Mouse (Mus musculus) adrenal gland, postnatal 36 days (tissue): ENCODE measurements around the gene Gm20532. TPM values are rescaled to one million over a fixed set of nuclear protein-coding genes. Genes with fewer than 3 reads are reported as not detected.

Experiments
- DNase-seq, 2 experiments: peaks; one replicate each; pipeline ENCODE4 v3.0.0; 2021; ENCODE audit warnings: mixed read lengths in 1 of 2
- total RNA-seq, 2 experiments: library from RNA; stranded (reverse); gene quantifications; 2 replicates each; pipeline ENCODE4 v1.2.3; 2021

The Gm20532 gene
- total RNA-seq, 2 experiments from 2014 or later = not detected

GRCm38 (mm10) chr2:26573807-26574206 lies 12.6 kb upstream of the Gm20532 start:
- DNase-seq = no peak

- DNase-seq = no peak
Observed at GRCm38 (mm10) chr2:26574862-26575261, 11.6 kb upstream of the Gm20532 start.

DNA sequence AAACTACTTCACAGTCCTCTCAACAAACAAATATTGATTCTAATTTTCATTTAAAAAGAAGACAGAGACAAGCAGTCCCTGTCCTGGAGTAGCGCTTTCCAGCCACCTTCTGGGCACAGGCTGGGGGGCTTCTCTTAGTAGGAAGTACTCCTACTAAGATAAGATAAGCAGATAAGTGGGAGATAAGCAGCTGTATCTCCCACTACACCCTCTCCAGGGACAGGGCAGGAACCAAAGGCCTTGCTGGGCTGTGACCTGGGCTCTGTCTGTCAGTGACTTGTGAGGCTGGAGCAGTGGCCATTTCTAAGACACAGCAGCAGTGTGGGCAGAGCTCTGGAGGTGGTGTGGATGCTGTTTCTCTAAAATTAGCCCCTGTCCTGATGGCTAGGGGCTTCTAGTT lies 11.1 kb upstream of the Gm20532 start:
- DNase-seq = no peak

DNA sequence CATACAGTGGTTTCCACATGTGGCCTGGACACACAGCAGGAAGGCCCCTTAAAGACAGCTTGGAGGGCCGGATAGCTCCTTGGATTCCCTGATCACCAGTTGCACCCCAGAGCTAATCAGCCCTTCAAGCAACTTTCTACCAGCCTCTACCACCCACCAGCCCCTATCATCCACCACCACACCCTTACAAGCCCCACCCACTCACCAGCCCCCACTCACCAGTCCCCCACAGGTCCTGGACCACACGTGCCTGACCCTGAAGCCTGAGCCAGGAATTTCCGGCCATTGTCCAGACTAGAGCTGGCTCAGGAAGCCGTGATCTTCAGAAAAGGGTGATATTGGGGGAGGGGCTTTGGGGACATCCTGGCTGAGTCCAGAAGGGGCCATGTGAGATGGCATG lies 10.6 kb upstream of the Gm20532 start:
- peak; percentile 65 to 79 for DNase-seq

DNA sequence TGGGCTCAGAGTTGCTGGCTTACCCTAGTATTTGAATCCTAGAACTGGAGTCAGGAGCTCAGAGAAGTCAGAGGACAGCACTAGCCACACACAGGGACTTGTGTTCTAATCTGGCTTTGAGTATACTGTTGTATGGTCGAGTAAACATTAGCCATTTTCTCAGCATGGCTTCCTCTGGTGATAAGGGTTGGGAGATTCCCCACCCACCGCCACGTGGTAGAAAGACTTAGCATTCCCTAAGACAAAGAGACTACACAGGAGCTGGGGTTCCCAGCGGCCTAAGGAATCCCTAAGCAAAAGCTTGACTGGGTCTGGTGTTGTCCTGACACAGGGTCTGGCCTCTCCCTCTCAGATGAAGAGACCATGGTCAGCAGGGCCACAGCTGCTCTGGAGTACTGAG lies 10.0 kb upstream of the Gm20532 start:
- no peak for DNase-seq

GRCm38 (mm10) chr2:26578369-26578768 lies 8.1 kb upstream of the Gm20532 start:
- peak; percentile 57 to 68 for DNase-seq

GRCm38 (mm10) chr2:26579714-26580113 lies 6.7 kb upstream of the Gm20532 start, which contains the start of gene Egfl7:
Gene Egfl7, plus strand, starts transcription at chr2:26580014.
- DNase-seq = no peak

GRCm38 (mm10) chr2:26580751-26581150 lies 5.7 kb upstream of the Gm20532 start:
- DNase-seq = peak in 1 of 2 experiments; percentile 37

DNA sequence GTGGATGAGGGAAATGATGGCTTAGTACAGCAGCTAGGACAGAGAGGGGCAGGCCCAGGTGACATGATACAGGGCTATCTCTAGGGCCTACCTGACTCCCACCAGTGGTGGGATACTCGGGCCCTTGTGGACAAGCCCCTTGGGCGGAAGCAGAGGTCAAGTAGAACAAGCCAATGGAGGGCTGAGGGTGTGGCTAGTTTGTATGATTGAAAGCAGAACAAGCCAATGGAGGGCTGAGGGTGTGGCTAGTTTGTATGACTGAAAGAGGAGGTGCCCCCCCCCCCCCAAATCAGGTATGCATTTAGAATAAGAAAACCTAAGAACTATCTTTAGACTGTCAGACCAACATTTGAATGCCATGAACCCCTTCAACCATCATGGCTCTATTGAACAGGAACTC lies 4.2 kb upstream of the Gm20532 start:
- DNase-seq = no peak

DNA sequence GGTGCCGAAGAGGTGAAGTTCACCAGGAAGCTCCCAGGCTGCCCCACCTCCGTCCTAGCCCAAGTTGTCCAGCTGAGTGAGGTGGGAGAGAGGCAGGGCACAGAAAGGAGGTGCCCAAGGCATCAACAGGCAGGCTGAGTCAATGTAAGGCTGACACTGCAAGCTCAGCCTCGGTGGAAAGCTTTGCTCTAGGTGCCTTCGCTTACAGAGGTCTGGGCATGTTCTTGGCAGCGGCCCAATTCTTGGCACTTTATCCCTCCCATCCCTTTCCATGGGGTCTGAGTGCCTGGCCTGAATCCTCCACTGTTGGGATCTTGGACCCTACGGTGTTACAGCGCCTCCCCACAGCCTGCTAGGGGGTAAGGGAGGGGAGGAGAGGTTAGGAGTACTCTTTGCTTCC lies 3.7 kb upstream of the Gm20532 start:
- DNase-seq = no peak

DNA sequence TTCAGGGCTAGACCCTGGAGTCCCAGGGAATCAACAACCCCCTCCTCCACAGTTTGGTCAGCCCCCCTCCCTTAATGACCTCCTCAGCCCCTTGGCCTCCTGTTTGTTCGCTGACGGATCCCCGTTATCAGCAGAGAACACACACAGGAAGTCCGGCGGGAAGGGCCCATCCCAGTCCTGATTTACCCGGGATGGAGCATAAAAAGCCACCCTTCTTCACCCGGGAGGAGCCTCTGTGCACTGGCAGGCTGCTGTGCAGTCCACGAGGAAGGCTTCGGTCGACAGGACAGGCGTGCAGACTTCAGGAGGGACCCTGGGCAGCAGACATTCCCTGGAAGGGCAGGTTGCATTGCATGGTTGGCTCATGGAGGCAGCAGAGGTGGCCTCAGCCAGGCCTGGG lies 2.8 kb upstream of the Gm20532 start:
- peak; percentile 67 to 80 for DNase-seq

- DNase-seq = no peak
Observed at GRCm38 (mm10) chr2:26585713-26586112, 726 bp upstream of the Gm20532 start.

GRCm38 (mm10) chr2:26587044-26587405 lies 586 bp downstream of the Gm20532 start:
- DNase-seq = no peak

DNA sequence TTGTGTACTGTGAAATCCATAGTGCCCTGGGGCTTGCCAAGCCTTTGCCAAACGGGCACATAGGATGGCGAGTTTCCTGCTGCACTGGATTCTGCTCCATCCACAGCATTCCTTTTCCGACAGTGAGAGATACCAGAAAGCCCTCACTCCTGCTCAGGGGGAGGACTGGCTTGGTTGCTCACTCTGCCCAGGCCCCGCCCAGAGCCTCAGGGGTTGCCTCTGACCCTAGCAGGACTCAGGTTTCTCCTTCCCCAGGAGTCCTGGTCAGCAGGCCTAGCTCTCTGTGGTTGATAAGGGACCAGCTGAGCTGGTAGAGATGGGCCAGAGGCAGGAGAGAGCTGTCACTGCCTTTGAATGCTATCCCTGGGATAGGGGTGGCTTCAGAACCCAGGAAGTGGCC lies 2.1 kb downstream of the Gm20532 start:
- no peak for DNase-seq

DNA sequence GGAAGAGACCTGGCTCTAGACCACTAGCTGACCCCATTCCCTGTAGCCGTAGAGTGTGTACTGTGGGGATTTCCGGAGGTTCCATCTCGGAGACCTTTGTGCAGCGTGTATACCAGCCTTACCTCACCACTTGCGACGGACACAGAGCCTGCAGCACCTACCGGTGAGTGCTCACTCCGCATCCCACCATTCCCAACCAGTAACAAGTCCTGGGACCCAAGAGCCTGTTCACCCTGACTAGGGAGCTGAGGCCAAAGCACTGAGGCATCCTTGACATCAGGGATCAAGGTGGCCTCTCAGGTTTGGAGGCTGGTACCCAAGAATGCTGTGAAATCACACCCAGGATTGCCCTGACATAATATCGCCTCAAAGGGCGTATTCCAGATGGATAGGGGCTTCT lies 2.8 kb downstream of the Gm20532 start:
- no peak for DNase-seq

DNA sequence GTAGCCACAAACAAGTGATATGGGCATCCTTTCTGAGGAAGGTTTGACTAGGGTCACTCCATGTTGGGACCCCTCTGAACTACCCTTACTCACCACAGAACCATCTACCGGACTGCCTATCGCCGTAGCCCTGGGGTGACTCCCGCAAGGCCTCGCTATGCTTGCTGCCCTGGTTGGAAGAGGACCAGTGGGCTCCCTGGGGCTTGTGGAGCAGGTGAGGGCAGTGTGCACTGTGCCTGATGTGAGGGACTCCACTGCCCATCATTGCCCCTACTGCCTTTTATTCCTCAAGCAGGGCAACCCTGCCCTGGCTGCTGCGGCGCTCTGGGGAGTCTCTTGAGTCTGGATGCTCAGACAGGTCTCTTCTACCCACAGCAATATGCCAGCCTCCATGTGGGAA lies 3.8 kb downstream of the Gm20532 start:
- no peak for DNase-seq

- no peak for DNase-seq
Observed at GRCm38 (mm10) chr2:26590962-26591361, 4.5 kb downstream of the Gm20532 start.

- DNase-seq = no peak
Observed at GRCm38 (mm10) chr2:26591416-26591815, 5.0 kb downstream of the Gm20532 start.

DNA sequence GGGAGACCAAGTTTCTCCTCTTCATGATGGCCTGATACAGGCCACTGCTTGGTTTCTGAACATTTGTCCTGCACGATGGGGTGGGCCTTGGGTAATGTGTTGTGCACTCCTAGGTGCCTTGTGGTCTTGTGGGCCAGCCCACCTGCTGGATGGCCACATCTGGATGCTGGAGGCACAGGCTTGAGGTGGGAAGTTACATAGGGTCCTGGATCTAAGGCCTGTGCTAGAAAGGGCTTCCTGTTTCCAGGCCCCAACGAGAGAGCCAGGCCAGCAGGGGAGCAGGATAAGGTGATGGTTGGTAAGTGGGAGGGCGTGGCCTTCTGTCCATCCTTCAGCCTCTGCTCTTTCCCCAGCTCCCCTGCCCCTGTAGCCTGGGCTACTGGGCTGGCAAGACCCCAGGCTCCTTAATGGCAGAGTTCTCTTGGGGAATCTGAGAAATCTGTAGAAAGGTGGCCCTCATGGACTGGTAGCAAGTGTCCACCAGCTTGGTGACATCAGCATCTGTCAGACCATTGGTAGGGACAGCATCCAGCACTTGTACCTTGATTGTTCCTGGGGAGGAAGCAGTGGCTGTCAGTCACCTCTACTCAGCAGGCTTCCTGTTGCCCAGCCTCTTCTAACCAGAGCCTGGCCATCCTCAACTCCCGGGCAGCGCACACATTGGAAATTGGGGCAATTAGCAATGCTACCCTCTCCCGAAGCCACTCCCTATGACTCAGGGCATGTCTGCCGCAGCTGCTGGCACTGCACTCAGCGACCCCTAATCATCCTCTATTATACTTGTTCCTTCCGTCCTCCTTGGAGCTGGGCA lies 7.0 kb downstream of the Gm20532 start:
- no peak for DNase-seq

DNA sequence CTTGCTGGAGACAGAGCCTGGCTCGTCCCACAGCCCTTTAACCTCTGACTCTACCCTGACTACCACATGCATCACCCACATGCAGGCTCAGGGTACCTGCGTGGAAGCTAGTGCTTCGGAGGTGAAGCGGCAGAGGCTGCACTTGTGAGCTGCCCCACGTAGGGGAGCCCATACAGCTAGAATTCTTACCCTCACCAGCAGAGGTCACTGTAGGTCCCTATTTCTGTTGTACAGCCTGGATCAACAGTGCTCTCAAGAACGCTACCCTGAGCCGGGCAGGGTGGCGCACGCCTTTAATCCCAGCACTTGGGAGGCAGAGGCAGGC lies 7.5 kb downstream of the Gm20532 start:
- DNase-seq = peak; percentile 55 to 77

DNA sequence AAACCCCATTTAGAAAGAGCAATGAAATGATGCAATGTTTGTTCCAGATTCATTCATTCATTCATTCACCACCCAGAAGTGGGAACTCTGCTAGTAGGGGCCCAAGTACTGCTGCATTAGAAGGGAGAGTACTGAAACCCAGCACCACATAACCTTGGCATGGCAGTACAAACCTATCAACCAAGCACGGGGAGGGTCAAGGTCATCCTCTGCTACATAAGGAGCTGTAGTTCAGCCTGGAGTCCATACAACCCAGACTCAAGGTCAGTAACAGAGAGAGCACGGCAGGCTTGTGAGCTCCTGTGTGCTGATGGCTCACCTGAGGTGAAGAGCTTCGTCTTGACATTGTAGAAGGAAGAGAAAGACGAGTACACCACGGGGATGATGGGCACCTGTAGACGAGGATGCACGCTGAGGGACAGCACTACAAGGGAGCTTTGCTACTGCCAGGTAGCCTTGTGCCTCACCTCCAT lies 8.1 kb downstream of the Gm20532 start:
- no peak for DNase-seq

GRCm38 (mm10) chr2:26594934-26595724 lies 8.7 kb downstream of the Gm20532 start:
- no peak for DNase-seq

DNA sequence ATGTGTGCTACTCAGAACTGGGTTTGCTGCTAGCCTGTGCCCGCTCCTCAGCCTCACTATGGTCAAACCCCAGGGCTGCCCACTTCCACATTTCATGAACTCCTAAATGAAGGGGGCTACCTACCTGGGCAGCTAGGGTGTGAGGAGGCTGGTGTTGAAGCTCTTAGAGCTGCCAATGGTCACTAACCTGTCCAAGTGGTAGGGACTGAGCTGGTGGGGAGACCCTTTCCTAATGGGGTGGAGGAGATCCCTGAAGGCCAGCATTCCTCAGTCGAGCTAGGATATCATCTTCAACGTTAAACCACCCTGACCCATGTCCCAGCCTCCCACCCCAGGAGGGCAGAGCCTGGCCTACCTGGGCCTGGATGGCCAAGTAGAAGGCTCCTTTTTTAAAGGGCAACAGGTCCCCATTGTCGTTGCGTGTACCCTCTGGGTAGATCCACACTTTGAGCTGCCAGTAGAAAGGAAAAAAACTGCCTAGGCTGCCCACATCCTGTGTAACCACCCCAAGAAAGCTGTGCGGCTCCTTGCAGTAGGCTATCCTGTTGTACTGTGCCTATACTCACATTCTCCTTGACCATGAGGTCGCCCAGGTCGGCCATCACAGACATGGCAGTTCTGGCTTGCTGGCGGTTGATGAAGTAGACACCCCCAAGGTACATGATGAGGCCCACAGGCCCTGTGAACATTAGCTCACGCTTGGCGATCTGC lies 9.4 kb downstream of the Gm20532 start:
- DNase-seq = no peak
